Mouse (Mus musculus): ENCODE data around the gene Ltbp3.

Ltbp3 gene

GRCm38 (mm10) chr19:5723934-5724548 lies 16.7 kb upstream of the Ltbp3 start:
- DNase-seq (ENCODE audit: low spot score) = no peak

DNA sequence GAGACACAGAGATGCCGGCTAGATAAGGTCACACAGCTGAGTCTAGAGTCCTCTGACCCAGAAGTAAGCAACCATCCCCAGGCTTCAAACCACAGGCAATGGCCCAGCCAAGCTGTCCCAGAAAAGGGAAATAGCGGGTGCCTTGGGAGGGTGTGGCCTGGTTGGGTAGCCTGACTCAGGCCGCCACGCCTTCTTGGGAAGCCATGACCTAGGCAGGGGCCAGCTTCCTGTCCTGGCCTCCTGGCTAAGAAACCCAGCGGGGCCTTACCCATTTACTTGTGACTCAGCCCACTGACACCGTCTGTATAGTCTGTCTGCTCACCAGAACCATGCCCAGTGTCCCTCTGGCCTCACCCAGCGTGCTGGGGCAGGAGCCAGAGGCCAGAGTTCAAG lies 16.2 kb upstream of the Ltbp3 start:
- peak; percentile 83 for DNase-seq (ENCODE audit: low spot score)

GRCm38 (mm10) chr19:5725029-5725707 lies 15.5 kb upstream of the Ltbp3 start:
- peak; percentile 40 for DNase-seq (ENCODE audit: low spot score)

- DNase-seq (ENCODE audit: low spot score) = peak; percentile 74
Observed at GRCm38 (mm10) chr19:5725767-5726515, 14.8 kb upstream of the Ltbp3 start, which contains the start of gene Ehbp1l1. Gene Ehbp1l1, minus strand, starts transcription at chr19:5726317.

- DNase-seq (ENCODE audit: low spot score) = peak; percentile 90
Observed at GRCm38 (mm10) chr19:5726961-5727578, 13.6 kb upstream of the Ltbp3 start.

- DNase-seq (ENCODE audit: low spot score) = peak; percentile 87
Observed at GRCm38 (mm10) chr19:5727701-5728100, 13.0 kb upstream of the Ltbp3 start.

- DNase-seq (ENCODE audit: low spot score) = no peak
Observed at GRCm38 (mm10) chr19:5728631-5729443, 11.9 kb upstream of the Ltbp3 start.

DNA sequence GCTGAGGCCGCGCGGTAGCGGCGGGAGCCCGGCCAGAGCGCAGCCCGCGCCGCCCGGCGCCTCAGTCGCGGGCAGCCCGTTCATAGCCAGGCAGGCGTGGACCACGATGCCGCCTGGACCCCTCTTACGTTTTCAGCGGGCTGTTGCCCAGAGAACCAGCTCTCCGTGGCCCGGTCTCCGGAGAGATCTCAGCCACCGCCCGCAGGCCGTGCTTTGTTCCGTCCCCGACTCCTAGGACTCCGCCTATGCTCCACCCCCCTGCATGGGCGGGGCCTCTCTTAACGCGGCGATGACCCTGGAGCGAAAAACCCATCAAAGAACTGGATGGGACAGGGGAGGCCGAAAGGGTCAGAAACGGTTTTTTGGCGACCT lies 11.3 kb upstream of the Ltbp3 start, which contains the start of gene Fam89b:
Fam89b (minus strand) TSS at position 210 of the 372 bp plus-strand sequence.
- peak; percentile 86 for DNase-seq (ENCODE audit: low spot score)

DNA sequence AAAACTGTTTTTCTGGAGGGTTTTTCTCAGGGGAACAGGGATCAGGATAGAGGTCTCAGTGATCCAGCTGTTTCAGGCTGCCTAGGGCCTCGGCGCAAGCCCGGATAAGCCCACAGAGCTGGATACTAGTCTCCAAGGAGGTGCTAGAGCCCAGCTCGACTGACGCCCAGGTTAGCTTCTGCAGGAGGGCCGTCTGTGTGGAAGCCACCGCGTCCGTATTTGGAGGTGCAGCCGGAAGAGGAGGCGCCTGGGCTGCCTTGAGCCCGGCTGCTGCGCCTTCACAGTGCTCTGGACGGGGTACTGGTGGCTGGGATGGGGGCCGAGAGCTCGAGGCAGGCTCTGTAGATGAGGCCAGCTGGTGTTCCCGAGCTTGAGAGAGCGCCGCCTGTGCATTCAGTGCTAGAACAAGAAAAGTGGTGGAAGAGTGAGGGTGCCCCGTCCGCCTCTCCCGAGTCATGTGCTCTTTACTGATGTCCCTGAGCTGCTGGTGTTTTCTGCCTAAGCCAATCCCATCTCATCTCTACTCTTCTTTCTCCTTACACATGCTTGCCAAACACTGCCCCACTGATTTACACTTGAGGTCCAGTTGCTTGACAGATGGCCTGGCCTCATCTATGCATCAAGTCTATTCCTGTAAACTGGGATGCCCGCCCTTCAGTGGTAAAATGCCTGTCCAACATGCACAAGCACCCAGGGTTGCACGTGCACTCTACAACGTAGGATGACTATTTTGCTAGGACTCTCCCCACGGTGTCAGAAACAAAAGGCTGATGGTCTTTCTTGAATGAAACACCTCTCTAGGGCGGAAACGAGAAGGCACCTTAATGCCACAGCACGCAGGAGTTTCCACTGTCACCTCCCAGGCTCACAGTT lies 10.2 kb upstream of the Ltbp3 start:
- DNase-seq (ENCODE audit: low spot score) = no peak

- DNase-seq (ENCODE audit: low spot score) = peak; percentile 85
Observed at GRCm38 (mm10) chr19:5731264-5731978, 9.3 kb upstream of the Ltbp3 start.

- DNase-seq (ENCODE audit: low spot score) = no peak
Observed at GRCm38 (mm10) chr19:5734325-5734724, 6.4 kb upstream of the Ltbp3 start.

DNA sequence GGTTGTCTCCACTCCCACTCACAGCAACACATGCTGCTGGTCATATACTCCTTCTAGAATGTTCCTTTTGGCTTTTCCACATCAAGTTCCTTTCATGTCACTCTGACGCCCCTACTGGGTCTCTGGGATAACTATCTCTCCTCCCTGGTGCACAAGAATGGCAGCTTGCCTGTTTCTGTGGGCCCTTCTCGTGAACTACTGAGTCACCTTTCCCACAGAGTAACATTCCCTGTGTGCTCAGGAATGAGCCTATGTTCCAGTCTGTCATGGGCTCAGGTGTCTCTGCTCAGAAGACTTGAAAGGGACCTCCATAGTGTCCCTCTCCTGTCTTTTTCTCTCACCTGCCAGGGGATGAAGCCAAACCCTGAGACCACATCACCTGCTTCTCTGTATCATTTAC lies 1.3 kb upstream of the Ltbp3 start:
- DNase-seq (ENCODE audit: low spot score) = no peak

DNA sequence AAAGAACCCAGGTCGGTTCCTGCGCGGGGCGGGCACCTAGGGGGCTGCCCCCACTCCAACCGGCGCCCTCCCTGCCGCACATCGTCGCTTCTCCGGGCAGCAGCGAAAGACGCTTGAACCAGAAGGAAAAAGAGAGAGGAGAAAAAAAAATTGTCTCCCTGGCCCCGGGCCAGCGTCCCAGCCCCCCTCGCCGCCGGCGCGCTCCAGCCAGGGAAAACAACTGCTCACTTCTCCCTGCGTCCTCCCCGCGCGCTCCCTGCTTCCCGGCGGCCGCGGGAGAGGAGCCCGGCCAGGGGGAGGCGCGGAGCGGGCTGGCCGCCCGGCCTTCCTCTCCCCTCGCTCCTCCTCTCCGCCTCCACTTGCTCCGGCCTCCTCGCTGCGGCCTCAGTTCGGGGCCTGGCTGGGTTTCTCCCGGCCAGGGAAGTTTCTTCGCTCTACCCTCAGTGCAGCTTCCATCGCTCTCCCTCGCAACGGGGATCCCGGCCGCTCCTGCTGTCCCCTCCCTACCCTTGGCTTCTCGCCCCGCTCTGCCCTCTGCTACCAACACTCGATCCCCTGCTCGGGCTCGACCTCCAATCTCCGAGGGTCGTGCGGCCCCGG lies 1.0 kb downstream of the Ltbp3 start:
- DNase-seq (ENCODE audit: low spot score) = no peak

DNA sequence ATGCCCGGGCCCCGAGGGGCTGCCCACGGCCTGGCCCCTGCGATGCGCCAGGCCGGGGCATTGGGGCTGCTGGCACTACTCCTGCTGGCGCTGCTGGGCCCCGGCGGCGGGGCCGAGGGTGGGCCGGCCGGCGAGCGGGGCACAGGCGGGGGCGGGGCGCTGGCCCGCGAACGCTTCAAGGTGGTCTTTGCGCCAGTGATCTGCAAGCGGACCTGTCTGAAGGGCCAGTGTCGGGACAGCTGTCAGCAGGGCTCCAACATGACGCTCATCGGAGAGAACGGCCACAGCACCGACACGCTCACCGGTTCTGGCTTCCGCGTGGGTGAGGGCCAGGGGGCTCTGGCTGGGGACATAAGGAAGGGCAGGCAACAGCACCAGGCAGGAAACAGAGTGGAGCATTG lies 1.5 kb downstream of the Ltbp3 start:
- DNase-seq (ENCODE audit: low spot score) = no peak

DNA sequence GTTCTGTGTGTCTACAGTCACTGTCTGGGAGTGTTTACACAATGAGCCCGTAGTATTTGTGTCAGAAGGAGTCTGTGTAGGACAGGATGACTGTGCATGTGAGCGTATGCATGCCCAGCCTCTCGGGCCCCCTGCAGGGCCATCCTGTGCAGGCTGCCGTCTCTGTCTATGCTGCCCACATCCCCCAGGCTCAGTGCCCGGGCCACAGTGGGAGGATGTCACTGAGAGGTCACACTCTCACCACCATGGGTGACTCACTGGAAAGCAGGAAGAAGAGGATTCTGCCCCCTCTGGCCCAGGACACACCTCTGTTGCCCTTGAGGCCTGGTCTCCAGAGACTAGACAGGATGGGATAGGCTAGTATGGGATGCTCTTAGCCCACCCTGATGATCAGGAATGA lies 2.9 kb downstream of the Ltbp3 start:
- DNase-seq (ENCODE audit: low spot score) = no peak

DNA sequence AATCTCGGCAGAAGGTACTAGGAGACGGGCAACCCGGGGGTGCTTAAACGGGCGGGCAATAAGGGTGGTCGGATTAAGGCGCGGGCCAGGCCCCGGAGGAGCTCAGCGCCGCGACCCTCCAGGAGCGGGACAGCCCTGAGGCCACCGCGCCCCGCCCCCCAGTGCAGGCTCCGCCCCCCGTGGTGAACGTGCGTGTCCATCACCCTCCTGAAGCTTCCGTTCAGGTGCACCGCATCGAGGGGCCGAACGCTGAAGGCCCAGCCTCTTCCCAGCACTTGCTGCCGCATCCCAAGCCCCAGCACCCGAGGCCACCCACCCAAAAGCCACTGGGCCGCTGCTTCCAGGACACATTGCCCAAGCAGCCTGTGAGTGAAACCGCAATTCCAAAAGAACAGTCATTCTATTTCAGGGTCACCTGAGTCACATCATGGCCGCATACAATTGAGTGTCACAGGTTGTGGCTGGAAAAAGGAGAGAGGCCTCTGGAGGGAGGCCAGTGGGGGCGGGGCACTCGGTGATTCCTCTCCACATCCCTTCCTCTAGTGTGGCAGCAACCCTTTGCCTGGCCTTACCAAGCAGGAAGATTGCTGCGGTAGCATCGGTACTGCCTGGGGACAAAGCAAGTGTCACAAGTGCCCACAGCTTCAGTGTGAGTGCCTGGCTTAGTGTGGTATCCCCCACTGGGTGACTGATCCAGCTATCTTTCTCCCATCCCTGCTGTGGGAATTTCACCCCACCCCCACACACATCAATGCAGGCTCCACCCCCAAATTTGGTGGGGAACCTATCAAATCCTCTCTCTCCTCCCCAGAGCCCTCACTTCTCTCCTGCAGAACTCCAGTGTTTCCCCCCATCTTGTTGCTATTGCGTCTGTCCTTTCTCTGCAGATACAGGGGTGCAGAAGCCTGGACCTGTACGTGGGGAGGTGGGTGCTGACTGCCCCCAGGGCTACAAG lies 5.3 kb downstream of the Ltbp3 start:
- no peak for DNase-seq (ENCODE audit: low spot score)

- DNase-seq (ENCODE audit: low spot score) = no peak
Observed at GRCm38 (mm10) chr19:5746907-5747363, 6.2 kb downstream of the Ltbp3 start.

- no peak for DNase-seq (ENCODE audit: low spot score)
Observed at GRCm38 (mm10) chr19:5749476-5749875, 8.8 kb downstream of the Ltbp3 start.

Measured in c-Kit-positive CD71-positive TER-119-positive erythroid progenitor cells, embryonic 14.5 days (primary cell).